ENCODE assay signal across 8 mouse cellular contexts in genomic region chr3:65863762-65864377, GRCm38 (mm10).
A peak's percentile ranks its signal among the peaks of the same experiment; 100 is the strongest.
DNase-seq lines count a peak whose midpoint lies in the region; ATAC-seq and TF ChIP-seq lines count a peak whose summit lies in the region.

No protein-coding gene starts in this region.

- H3K27ac ChIP-seq in kidney, adult 2 months (ENCODE audit: insufficient read depth, low read depth, low read length): no peak overlapping the region
- 0 out of 2 replicates have a peak overlapping the region, but pooled peaks have one; percentile 24 for H3K27ac ChIP-seq in embryonic facial prominence, embryonic 10.5 days (replicated peaks)
- 0 out of 4 replicates have a peak overlapping the region, but pooled peaks of 1 of the 2 experiments have one; percentile 2 for H3K27ac ChIP-seq in heart, embryonic 14.5 days (replicated peaks in 1 of 2; ENCODE audit: control insufficient read depth in 1 of 2, insufficient read depth in 1 of 2, low read depth in 2 of 2, low read length in 2 of 2)
- H3K27ac ChIP-seq in stomach, postnatal 0 days (replicated peaks): no peak overlapping the region

- H3K4me1 ChIP-seq in kidney, adult 2 months (ENCODE audit: control insufficient read depth, insufficient read depth, low read length): peaks cover 10% of the 10 kb centered on the region
- peaks cover 53% of the 10 kb centered on the region for H3K4me1 ChIP-seq in embryonic facial prominence, embryonic 10.5 days
- peaks cover 30 to 39% of the 10 kb centered on the region in 2 experiments for H3K4me1 ChIP-seq in heart, embryonic 14.5 days (ENCODE audit: control insufficient read depth in 2 of 2, insufficient read depth in 2 of 2, low read length in 2 of 2)
- H3K4me1 ChIP-seq in stomach, postnatal 0 days (replicated peaks; ENCODE audit: control insufficient read depth, insufficient read depth): peaks cover 8% of the 10 kb centered on the region; the same call in 1 of the 2 replicates

- no peak for TF ChIP-seq CTCF in kidney, adult 2 months (conservative IDR thresholded peaks at IDR 0.05; ENCODE audit: insufficient read depth, insufficient read length, low read depth, low read length)
- no peak for TF ChIP-seq CTCF in stomach, postnatal 0 days (IDR thresholded peaks at IDR 0.05; ENCODE audit: low read depth)

- no peaks in the 10 kb centered on the region for H3K36me3 ChIP-seq in kidney, adult 2 months (ENCODE audit: control insufficient read depth, insufficient read depth, low read length)
- H3K36me3 ChIP-seq in embryonic facial prominence, embryonic 10.5 days (replicated peaks): 0 out of 2 replicates have a peak, but pooled peaks cover 3% of the 10 kb centered on the region
- no peaks in the 10 kb centered on the region for H3K36me3 ChIP-seq in heart, embryonic 14.5 days (ENCODE audit: control insufficient read depth, insufficient read depth, low read length)
- no peaks in the 10 kb centered on the region for H3K36me3 ChIP-seq in stomach, postnatal 0 days (ENCODE audit: control insufficient read depth, insufficient read depth, low read length)

- ATAC-seq in heart, embryonic 14.5 days (ENCODE audit: insufficient number of reproducible peaks, insufficient read depth, low FRiP score, low read depth): no peak
- ATAC-seq in stomach, postnatal 0 days (ENCODE audit: low FRiP score, low TSS enrichment): peak; percentile 24; the same call in 1 of the 2 replicates

- H3K4me2 ChIP-seq in heart, embryonic 14.5 days (ENCODE audit: low read length): peak overlapping the region; percentile 59
- peak overlapping the region; percentile 34; the same call in 1 of the 2 replicates for H3K4me2 ChIP-seq in stomach, postnatal 0 days (replicated peaks; ENCODE audit: low read depth)

- H3K27me3 ChIP-seq in kidney, adult 2 months (replicated peaks; ENCODE audit: control insufficient read depth, insufficient read depth, low read length): no peaks in the 10 kb centered on the region
- peaks cover 34% of the 10 kb centered on the region for H3K27me3 ChIP-seq in embryonic facial prominence, embryonic 10.5 days (replicated peaks; ENCODE audit: low read depth, poor library complexity, severe bottlenecking)
- H3K27me3 ChIP-seq in heart, embryonic 14.5 days (ENCODE audit: control insufficient read depth, insufficient read depth, low read length): no peaks in the 10 kb centered on the region
- H3K27me3 ChIP-seq in stomach, postnatal 0 days (ENCODE audit: control insufficient read depth, insufficient read depth, low read length): no peaks in the 10 kb centered on the region

- 63% methylated on average over 16 of the region's 16 CpGs for WGBS in kidney, adult 2 months
- 52% methylated on average over 16 of the region's 16 CpGs for WGBS in embryonic facial prominence, embryonic 10.5 days
- WGBS in heart, embryonic 14.5 days: 39% methylated on average over 16 of the region's 16 CpGs
- WGBS in stomach, postnatal 0 days: 48% methylated on average over 16 of the region's 16 CpGs

- H3K4me3 ChIP-seq in kidney, adult 2 months (ENCODE audit: insufficient read depth, low read depth, low read length): no peak overlapping the region
- peak overlapping the region; percentile 22; the same call in 1 of the 2 replicates for H3K4me3 ChIP-seq in embryonic facial prominence, embryonic 10.5 days
- H3K4me3 ChIP-seq in heart, embryonic 14.5 days (ENCODE audit: control insufficient read depth in 1 of 2, insufficient read depth in 1 of 2, low read depth in 1 of 2, low read length in 2 of 2): peak overlapping the region; percentile 7 to 25
- no peak overlapping the region for H3K4me3 ChIP-seq in stomach, postnatal 0 days (ENCODE audit: low read depth, low read length)

- DNase-seq in kidney, adult 2 months: peak; percentile 51
- no peak for DNase-seq in kidney, postnatal 10 days
- no peak for DNase-seq in embryonic facial prominence, embryonic 10.5 days (ENCODE audit: low spot score)
- peak; percentile 46 to 55 for DNase-seq in layer of hippocampus, postnatal 14 days (ENCODE audit: low spot score in 2 of 2)
- no peak for DNase-seq in stomach, postnatal 0 days (ENCODE audit: low spot score)
- no peak for DNase-seq in thymus, postnatal 0 days (ENCODE audit: low spot score)
- no peak for DNase-seq in thymus, adult 18-20 months

- peak overlapping the region; percentile 60 for H3K9ac ChIP-seq in heart, embryonic 14.5 days (ENCODE audit: low read length)
- no peak overlapping the region; the same call in 1 of the 2 replicates for H3K9ac ChIP-seq in stomach, postnatal 0 days (ENCODE audit: low read length)

- no peak for TF ChIP-seq EP300 in stomach, postnatal 0 days (optimal IDR thresholded peaks at IDR 0.05)

- H3K9me3 ChIP-seq in embryonic facial prominence, embryonic 10.5 days: peaks cover 7% of the 10 kb centered on the region; the same call in 1 of the 2 replicates
- no peaks in the 10 kb centered on the region for H3K9me3 ChIP-seq in heart, embryonic 14.5 days (ENCODE audit: control insufficient read depth, low read length)
- no peaks in the 10 kb centered on the region for H3K9me3 ChIP-seq in stomach, postnatal 0 days (ENCODE audit: control insufficient read depth, low read length)

- TF ChIP-seq POLR2A in kidney, adult 2 months (IDR thresholded peaks at IDR 0.05; ENCODE audit: low read depth, low read length): no peak

Comparison
In these comparisons a context has a peak if more than half of its experiments do, and no peak if none do; other contexts are left out.
1. DNase-seq: peak in kidney, adult 2 months (single experiment) and layer of hippocampus, postnatal 14 days (2 of 2); none in kidney, postnatal 10 days (single experiment), embryonic facial prominence, embryonic 10.5 days (single experiment), stomach, postnatal 0 days (single experiment), thymus, postnatal 0 days (single experiment) and thymus, adult 18-20 months (0 of 2).
2. H3K4me3 ChIP-seq: peak in embryonic facial prominence, embryonic 10.5 days (single experiment) and heart, embryonic 14.5 days (2 of 2); none in kidney, adult 2 months (single experiment) and stomach, postnatal 0 days (single experiment).